Mouse (Mus musculus) G1E (cell line): ENCODE data around the gene Sec14l4.

Source experiments
- CTCF ChIP-seq: IDR thresholded peaks from 2 replicates; pipeline ENCODE4 v1.5.1; 2012; ENCODE audit warnings: low read depth, low read length, inconsistent platforms, mixed read lengths
- GATA1 ChIP-seq: IDR thresholded peaks from 2 replicates; pipeline ENCODE4 v1.6.1; 2012; ENCODE audit warnings: borderline replicate concordance, low read length, inconsistent platforms, mixed read lengths

DNA sequence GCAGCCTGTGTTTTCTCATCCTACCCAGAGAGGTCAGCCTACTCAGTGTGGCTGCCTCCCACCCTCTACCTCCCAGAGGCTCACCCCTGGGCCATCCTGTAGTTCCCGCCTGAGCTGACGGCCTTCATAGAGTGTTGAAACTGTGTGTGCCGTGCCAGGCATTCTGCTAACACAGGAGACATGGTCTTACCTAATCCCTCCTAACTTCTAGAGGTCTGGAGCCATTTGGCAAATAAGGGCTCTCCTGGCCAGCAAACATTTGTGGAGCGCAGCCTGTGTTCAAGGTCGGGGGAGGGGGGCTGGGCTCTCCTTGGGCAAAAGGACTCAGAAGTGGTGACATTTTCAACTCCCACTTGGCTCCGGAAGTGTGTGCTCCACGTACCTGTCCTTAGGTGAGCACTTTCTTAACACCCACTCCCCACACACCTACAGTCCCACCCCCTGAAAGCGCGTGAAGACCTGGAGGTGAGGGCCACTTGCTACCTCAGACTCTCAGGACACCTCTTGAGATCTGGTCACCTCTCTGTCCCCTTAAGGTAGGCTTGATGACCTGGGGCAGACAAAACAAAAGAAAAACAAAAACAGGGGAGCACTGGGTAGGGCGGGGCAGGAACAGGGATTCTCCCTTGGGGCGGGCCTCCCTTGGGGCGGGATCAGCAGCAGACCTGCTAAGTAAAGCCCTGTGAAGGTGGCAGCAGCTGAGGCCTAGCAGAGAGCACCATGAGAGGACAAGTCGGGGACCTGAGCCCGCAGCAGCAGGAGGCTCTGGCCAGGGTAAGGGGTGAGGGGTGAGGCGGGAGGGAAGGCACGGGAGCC is at the start of gene Sec14l4:
- TF ChIP-seq GATA1 (no peak), CTCF (no peak)
